11 mouse cellular contexts compared by ENCODE assay signal in genomic region chr4:123213975-123214374, GRCm38 (mm10). TPM values are rescaled to one million over a fixed set of nuclear protein-coding genes. Genes with fewer than 3 reads are reported as not detected.
"Had no signal": no experiment of that assay in that cellular context is flagged by ENCODE, and none has a peak within 500 bp of the region (broad histone marks: within the 10 kb centered on the region; RNA-seq: fewer than 3 reads in every experiment).

No protein-coding gene starts in this region.

- DNase-seq: kidney, adult 11 months; kidney, adult 8-10 months; kidney, postnatal 14 days; kidney, postnatal 4 days; liver, postnatal 0 days; lung, embryonic 14.5 days; thymus, adult 18-20 months; thymus, postnatal 36 days had no signal

RNA-seq across cellular contexts. Expression of gene Nt5c1a, which starts 12.7 kb away (rescaled TPM):
- total RNA-seq: megakaryocyte, adult 5-6 weeks; monocyte, adult 5-6 weeks; neutrophil, adult 5-6 weeks had no signal

RNA-seq across cellular contexts. Expression of gene Heyl, which starts 19.4 kb away (rescaled TPM):
- total RNA-seq: megakaryocyte, adult 5-6 weeks; monocyte, adult 5-6 weeks; neutrophil, adult 5-6 weeks had no signal

RNA-seq across cellular contexts. Expression of gene Hpcal4, which starts 30.9 kb away (rescaled TPM):
- total RNA-seq: megakaryocyte, adult 5-6 weeks; monocyte, adult 5-6 weeks; neutrophil, adult 5-6 weeks had no signal
